Mouse (Mus musculus) left cerebral cortex, postnatal 25 days (tissue): ENCODE measurements around the gene Gm20683. TPM values are rescaled to one million over a fixed set of nuclear protein-coding genes. Genes with fewer than 3 reads are reported as not detected.

Experiments
- DNase-seq, 2 experiments: peaks; one replicate each; pipeline ENCODE4 v3.0.0; 2022; ENCODE audit warnings: low spot score in 2 of 2, mixed read lengths in 1 of 2
- intact Hi-C: fragments of 180-260 bp; cut with DNase I; formaldehyde crosslinking; loops from one replicate; pipeline ENCODE4 v1.15.1; 2025
- total RNA-seq, 2 experiments: library from RNA; stranded (reverse); gene quantifications; 2 replicates each; pipeline ENCODE4 v1.2.3; 2021

Gene Gm20683
- total RNA-seq, 2 experiments from 2014 or later: 23.0 to 25.2 TPM

- intact Hi-C loops: no loop called here
- DNase-seq: no peak
These were observed 11.3 kb downstream of the Gm20683 start for GRCm38 (mm10) chr17:25830200-25830753.

DNA sequence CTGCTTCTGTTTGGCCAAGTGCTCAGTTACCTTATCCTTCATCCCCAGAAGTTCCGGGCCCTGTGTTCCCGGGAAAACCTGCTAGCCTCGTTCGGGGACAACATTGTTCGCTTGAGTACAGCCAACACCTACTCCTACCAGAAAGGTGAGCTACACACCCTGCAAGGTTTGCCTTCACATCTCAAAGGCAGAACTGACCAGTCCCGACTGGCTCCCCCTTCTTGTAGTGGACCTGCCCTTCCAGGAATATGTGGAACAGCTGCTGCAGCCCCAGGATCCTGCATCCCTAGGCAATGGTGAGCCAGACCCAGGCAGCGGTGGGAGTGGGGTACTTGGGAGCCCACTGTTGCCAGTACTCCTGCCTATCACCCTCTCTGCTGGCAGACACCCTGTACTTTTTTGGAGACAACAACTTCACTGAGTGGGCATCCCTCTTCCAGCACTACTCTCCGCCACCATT lies 12.0 kb downstream of the Gm20683 start:
- intact Hi-C loops: no loop called here
- no peak for DNase-seq

DNA sequence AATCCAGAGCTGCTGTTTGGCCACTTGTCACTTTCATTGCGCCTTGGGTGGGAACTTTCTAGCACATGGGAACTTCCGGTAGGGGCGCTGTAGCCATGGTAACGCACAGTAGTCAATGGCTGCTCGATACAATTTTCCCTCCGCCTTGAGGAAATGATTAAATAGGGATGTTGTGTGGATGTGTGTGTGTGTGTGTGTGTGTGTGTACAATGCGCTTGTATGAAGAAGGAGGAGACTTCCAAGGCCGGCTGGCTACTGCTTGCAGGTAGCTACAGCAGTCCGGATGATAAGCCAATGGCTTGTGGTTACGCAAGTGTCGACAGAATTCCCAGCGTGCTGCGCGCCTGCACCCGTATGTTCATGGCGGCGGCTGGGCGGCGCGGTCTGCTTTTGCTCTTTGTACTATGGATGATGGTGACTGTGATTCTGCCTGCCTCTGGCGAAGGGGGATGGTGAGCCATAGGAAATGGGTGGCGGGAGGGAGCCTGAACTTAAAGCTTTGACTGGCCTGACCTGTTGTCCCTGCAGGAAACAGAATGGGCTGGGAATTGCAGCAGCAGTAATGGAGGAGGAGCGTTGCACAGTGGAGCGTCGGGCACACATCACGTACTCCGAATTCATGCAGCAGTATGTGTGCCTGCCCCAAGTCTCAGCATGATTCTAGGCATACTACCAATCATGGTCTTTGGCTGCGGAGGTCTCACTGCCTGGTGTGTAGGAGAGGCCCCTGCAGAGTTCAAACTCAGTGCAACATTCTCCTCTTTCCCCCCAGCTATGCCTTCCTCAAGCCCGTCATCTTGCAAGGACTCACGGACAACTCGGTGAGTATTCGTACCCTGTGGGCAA lies 12.6 kb downstream of the Gm20683 start, which contains the start of gene Jmjd8:
TSS of gene Jmjd8 (plus strand) at position 156 of the 846 bp plus-strand sequence.
- intact Hi-C loops: no loop called here
- peak; percentile 90 to 92 for DNase-seq

DNA sequence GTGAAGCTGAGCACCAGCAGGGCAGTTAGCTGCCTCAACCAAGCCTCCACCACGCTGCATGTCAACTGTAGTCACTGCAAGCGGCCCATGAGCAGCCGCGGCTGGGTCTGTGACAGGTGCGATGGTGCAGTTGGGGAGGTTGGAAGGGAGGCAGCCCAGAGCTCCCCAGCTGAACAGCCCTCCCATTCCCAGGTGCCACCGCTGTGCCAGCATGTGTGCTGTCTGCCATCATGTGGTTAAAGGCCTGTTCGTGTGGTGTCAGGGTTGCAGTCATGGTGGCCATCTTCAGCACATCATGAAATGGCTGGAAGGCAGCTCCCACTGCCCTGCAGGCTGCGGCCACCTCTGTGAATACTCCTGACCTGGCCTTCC lies 13.4 kb downstream of the Gm20683 start:
- intact Hi-C loops: no loop called here
- DNase-seq: no peak

DNA sequence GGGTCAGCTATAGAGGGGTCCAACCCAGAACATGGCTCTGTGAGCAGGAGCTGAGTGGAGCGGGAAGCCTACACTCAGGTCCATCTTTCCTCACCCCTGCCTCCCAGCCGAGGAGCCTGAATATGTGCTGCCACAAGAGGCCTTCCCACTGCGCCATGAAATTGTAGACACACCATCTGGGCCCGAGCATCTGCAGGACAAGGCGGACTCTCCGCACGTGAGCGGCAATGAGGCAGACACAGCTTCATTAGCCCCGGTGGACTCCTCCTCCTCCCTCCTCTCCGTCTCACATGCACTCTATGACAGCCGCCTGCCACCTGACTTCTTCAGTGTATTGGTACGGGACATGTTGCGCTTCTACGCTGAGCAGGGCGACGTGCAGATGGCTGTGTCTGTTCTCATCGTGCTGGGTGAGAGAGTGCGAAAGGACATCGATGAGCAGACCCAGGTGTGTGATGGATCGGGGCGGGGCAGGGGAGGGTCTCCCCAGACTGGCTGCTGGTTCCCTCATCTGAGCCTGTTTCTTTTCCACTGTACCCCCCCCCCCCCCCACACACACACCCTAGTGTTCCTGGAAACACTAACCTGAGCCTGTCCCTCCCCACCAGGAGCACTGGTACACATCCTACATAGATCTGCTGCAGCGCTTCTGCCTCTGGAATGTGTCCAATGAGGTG lies 13.9 kb downstream of the Gm20683 start:
- no peak for DNase-seq
- intact Hi-C loops: no loop called here

GRCm38 (mm10) chr17:25827011-25827410 lies 14.6 kb downstream of the Gm20683 start:
- intact Hi-C loops: no loop called here
- DNase-seq: no peak

GRCm38 (mm10) chr17:25825984-25826570 lies 15.5 kb downstream of the Gm20683 start:
- intact Hi-C loops: loop anchor here (2.0 kb wide), 1 partner anchor 41 kb away; the partner anchor contains the start of gene Haghl
- no peak for DNase-seq

- intact Hi-C loops: loop anchor here (2.0 kb wide), 1 partner anchor 41 kb away; the partner anchor contains the start of gene Haghl
- no peak for DNase-seq
These were observed 16.3 kb downstream of the Gm20683 start for GRCm38 (mm10) chr17:25825311-25825710.

- no peak for DNase-seq
These were observed 17.0 kb downstream of the Gm20683 start for GRCm38 (mm10) chr17:25824362-25825142.

GRCm38 (mm10) chr17:25823452-25823851 lies 18.1 kb downstream of the Gm20683 start, which contains the start of gene Wdr24:
Gene Wdr24, plus strand, starts transcription at chr17:25823627.
- DNase-seq: peak; percentile 80 to 89
- intact Hi-C loops: loop anchor here (1.0 kb wide), 1 partner anchor 10 kb away; no protein-coding TSS in a partner anchor

More at GRCm38 (mm10) chr17:25824362-25825142, 17.0 kb downstream of the Gm20683 start:
- intact Hi-C loops: loop anchor here (2.0 kb wide), 1 partner anchor 40 kb away; the partner anchor contains the start of gene Haghl

DNA sequence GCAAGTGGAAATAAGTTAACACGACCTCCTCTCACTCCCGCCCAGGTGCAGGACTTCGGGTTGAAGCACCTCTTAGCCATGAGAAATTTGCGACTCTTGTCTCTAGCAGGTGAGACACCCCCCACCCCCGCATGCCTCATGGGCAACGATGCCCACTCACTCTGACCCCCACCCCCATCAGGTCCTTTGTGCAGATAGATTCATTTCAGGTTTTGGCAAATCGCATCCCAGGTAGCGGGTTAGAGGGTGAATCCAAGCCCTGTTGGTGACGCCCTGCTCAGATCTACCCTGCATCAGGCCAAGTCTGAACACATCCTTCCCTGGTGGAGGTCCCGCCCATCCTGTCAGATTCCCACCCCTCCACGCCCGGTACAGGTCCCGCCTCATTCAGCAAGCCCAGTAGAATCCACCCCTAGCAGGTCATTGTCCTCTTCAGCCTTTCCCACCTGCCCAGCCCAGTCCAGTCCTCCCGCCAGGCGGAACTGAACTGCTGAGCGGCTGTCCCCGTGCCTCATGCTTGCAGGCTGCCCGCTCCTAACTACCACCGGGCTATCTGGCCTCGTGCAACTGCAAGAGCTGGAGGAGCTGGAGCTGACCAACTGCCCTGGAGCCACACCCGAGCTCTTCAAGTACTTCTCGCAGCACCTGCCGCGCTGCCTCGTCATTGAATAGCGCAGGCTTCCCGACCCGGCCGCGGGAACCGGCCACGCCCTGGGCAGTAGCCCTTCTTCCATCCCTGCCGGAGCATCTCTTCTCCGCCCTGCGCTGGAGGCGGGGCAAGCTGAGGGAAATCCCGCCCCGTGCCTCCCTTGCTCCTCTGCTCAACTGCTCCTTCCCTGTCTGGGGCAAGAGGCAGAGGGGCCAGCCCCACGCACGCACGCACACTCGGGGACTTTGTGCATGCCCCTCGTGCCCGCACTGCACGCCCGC lies 22.4 kb downstream of the Gm20683 start:
- DNase-seq: no peak
- intact Hi-C loops: no loop called here

- DNase-seq: no peak
- intact Hi-C loops: no loop called here
These were observed 23.9 kb downstream of the Gm20683 start for GRCm38 (mm10) chr17:25817662-25818061.

DNA sequence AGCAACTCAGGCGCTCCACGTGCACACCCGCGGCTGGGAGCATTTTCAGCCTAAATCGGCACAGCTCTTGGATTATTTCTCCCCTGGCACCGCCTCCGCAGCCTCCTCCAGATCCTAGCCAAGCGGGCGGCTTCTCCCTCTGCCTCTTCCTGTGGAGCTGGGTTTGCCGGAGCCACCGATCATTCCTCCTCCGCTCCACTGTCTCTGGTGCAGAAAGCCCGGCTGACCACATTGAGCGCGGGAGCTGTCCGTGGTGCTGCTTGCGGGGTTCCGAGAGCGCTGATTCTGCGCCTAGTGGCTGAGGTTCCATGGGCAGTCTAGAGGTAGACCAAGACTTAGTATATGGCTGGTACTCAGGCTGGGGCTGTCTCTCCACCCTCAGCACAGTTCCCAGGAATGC lies 28.1 kb downstream of the Gm20683 start:
- DNase-seq: peak; percentile 86 to 96
- intact Hi-C loops: loop anchor here (1.0 kb wide), 1 partner anchor 10 kb away; the partner anchor contains the start of gene Wdr24

DNA sequence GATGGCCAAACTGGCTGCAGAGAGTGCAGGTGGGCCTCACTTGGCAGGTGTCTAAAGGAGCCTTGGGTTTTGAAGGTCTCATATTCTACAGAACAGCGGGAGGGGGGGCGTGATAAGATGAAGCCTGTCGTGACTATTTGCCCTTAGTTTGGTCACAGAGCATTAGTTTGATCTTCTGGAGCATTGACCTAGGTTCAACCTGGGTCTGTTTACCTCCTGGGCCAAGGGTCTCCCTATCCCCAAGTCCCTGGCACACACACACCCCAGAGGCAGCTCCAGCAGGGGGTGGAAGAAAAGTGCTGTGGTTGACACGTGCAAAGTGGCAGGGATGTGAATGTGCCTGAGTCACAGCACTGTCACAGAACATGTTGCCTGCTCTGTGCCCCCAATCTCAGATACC lies 30.7 kb downstream of the Gm20683 start:
- intact Hi-C loops: no loop called here
- no peak for DNase-seq

GRCm38 (mm10) chr17:25809606-25810340 lies 31.8 kb downstream of the Gm20683 start:
- DNase-seq: peak in 1 of 2 experiments; percentile 60
- intact Hi-C loops: loop anchor here (5.0 kb wide), 1 partner anchor 252 kb away; no protein-coding TSS in a partner anchor

- DNase-seq: peak; percentile 92 to 95
- intact Hi-C loops: loop anchor here (5.0 kb wide), 1 partner anchor 252 kb away; no protein-coding TSS in a partner anchor
These were observed 32.6 kb downstream of the Gm20683 start, which contains the start of gene Fbxl16 for GRCm38 (mm10) chr17:25808789-25809605. Gene Fbxl16, plus strand, starts transcription at chr17:25809085.
